Mouse (Mus musculus) monocyte, adult 2 months (primary cell): ENCODE data around the gene Bdh1.
"Not testable (repeated sequence)": the region's sequence is repeated elsewhere in the genome, so short reads cannot be mapped to it uniquely, and the experiment has no call there.

Source experiments
- DNase-seq, 2 experiments: peaks; one replicate each; pipeline ENCODE4 v3.0.0; 2022; ENCODE audit warnings: low spot score in 2 of 2, low read depth in 1 of 2

Bdh1 gene

GRCm38 (mm10) chr16:31462113-31462687 lies 40.1 kb downstream of the Bdh1 start:
- no peak for DNase-seq

GRCm38 (mm10) chr16:31464953-31465352 lies 42.9 kb downstream of the Bdh1 start:
- no peak for DNase-seq

- DNase-seq = no peak
These were observed 43.5 kb downstream of the Bdh1 start for GRCm38 (mm10) chr16:31465630-31466029.

- DNase-seq = no peak
These were observed 44.0 kb downstream of the Bdh1 start for GRCm38 (mm10) chr16:31466106-31466505.

GRCm38 (mm10) chr16:31470819-31471218 lies 48.7 kb downstream of the Bdh1 start:
- DNase-seq = not testable (repeated sequence)

- no peak for DNase-seq
These were observed 49.9 kb downstream of the Bdh1 start for GRCm38 (mm10) chr16:31471994-31472393.

- no peak for DNase-seq
These were observed 51.1 kb downstream of the Bdh1 start for GRCm38 (mm10) chr16:31473226-31473625.

- no peak for DNase-seq
These were observed 53.3 kb downstream of the Bdh1 start for GRCm38 (mm10) chr16:31475123-31475968.

- no peak for DNase-seq
These were observed 55.0 kb downstream of the Bdh1 start for GRCm38 (mm10) chr16:31476872-31477603.

GRCm38 (mm10) chr16:31485336-31485735 lies 63.3 kb downstream of the Bdh1 start:
- no peak for DNase-seq

GRCm38 (mm10) chr16:31487266-31487665 lies 65.2 kb downstream of the Bdh1 start:
- DNase-seq = no peak

- no peak for DNase-seq
These were observed 67.0 kb downstream of the Bdh1 start for GRCm38 (mm10) chr16:31489096-31489495.

- no peak for DNase-seq
These were observed 68.9 kb downstream of the Bdh1 start for GRCm38 (mm10) chr16:31490967-31491366.

- no peak for DNase-seq
These were observed 71.0 kb downstream of the Bdh1 start for GRCm38 (mm10) chr16:31492921-31493549.

GRCm38 (mm10) chr16:31493550-31493965 lies 71.5 kb downstream of the Bdh1 start:
- DNase-seq = no peak

- no peak for DNase-seq
These were observed 71.9 kb downstream of the Bdh1 start for GRCm38 (mm10) chr16:31493991-31494390.

- no peak for DNase-seq
These were observed 73.3 kb downstream of the Bdh1 start for GRCm38 (mm10) chr16:31495356-31495755.

GRCm38 (mm10) chr16:31495769-31496168 lies 73.7 kb downstream of the Bdh1 start:
- DNase-seq = no peak

GRCm38 (mm10) chr16:31498336-31498735 lies 76.3 kb downstream of the Bdh1 start:
- DNase-seq = no peak

GRCm38 (mm10) chr16:31499021-31499420 lies 76.9 kb downstream of the Bdh1 start:
- DNase-seq = no peak

- no peak for DNase-seq
These were observed 77.7 kb downstream of the Bdh1 start for GRCm38 (mm10) chr16:31499681-31500310.
